Mouse (Mus musculus) heart, postnatal 0 days (tissue): ENCODE data around the gene Sytl2.

ENCODE experiments used
- CTCF ChIP-seq: IDR thresholded peaks from 2 replicates; pipeline ENCODE4 v1.5.1; 2016; ENCODE audit warnings: antibody characterized with exemption, control low read depth, low read depth
- EP300 ChIP-seq: IDR thresholded peaks from 2 replicates; pipeline ENCODE4 v1.6.1; 2016; ENCODE audit warnings: antibody characterized with exemption, low read depth

DNA sequence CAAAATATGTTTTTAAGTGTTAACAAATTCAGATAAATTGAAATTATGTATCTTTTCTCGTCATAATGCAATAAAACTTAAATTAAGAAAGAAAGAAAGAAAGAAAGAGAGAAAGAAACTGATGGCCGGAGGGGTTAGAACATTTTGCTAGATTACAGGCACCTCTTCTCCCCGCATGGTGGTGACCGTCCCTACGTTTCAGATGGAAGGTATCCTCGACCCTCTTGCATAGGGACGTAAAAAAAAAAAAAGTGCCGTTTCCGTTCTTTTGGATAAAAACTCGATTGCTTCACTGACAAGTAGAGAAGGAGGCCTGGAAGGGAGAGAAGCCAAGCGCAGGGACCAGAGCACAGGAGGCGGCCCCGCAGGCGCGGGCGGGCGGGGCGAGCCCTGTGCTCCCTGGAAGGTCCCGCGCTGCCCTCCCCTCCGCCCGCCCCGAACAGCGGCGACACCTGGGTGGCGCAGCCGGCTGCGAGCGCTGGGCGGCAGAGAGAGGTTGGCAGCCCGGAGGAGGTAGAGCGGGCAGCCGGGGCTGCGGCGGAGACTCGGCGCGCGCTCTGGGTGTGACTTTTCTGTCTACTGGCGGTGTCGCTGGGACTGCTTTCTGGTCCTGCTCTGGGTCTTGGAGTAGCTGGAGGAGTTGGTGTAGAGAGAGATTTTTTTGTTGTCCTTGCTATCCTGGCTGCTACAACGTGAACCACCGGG lies at the start of gene Sytl2:
- no peak for TF ChIP-seq EP300
- 0 out of 2 replicates have a peak, but pooled peaks have one; percentile 12 for TF ChIP-seq CTCF
